Mouse (Mus musculus): Measurements from ENCODE around the gene Mthfd1.

DNA sequence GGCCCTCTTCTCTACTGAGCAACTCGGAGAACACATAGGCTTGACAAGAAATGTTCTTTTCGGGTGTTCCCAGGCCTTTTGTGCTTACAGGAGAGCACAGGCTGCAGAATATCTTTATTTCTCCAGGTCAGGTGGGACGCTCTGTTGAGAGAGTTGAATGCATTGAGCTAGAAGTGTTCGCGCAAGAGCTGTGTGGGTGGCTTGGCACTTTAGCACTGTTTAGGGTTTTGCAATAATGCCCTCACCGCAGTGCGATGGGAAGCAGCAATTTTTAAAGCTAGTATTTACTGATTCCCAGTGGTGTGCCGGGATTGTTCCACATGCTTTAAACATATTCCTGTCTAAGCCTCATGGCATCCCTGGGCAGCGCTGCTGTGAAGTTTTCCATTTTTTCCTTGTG, 56.1 kb downstream of the Mthfd1 start:
- TF ChIP-seq GATA1 (IDR thresholded peaks at IDR 0.05; ENCODE audit: borderline replicate concordance, low read length) = no peak
- no peak for TF ChIP-seq FLI1 (IDR thresholded peaks at IDR 0.05; ENCODE audit: low read length)

All from megakaryocyte, embryonic 14.5 days (primary cell).